Mouse (Mus musculus): ENCODE measurements around the gene Zc3h7b.
A peak's percentile ranks its signal among the peaks of the same experiment; 100 is the strongest.

The Zc3h7b gene

GRCm38 (mm10) chr15:81822631-81823030 lies 77.8 kb downstream of the Zc3h7b start:
- no peak for DNase-seq

GRCm38 (mm10) chr15:81824832-81825231 lies 80.0 kb downstream of the Zc3h7b start:
- no peak for DNase-seq

- no peak for DNase-seq
Observed at GRCm38 (mm10) chr15:81828426-81829207, 83.8 kb downstream of the Zc3h7b start.

- no peak for DNase-seq
Observed at GRCm38 (mm10) chr15:81829208-81829580, 84.3 kb downstream of the Zc3h7b start.

GRCm38 (mm10) chr15:81830530-81830929 lies 85.7 kb downstream of the Zc3h7b start:
- DNase-seq, result no peak

- DNase-seq, result peak; percentile 97
Observed at GRCm38 (mm10) chr15:81831136-81831825, 86.4 kb downstream of the Zc3h7b start.

GRCm38 (mm10) chr15:81832219-81832618 lies 87.4 kb downstream of the Zc3h7b start:
- no peak for DNase-seq

GRCm38 (mm10) chr15:81833481-81833880 lies 88.6 kb downstream of the Zc3h7b start:
- DNase-seq, result no peak

GRCm38 (mm10) chr15:81834171-81834841 lies 89.4 kb downstream of the Zc3h7b start:
- DNase-seq, result no peak

- DNase-seq, result no peak
Observed at GRCm38 (mm10) chr15:81835007-81835880, 90.4 kb downstream of the Zc3h7b start.

GRCm38 (mm10) chr15:81836124-81836821 lies 91.4 kb downstream of the Zc3h7b start:
- DNase-seq, result peak; percentile 95

- DNase-seq, result no peak
Observed at GRCm38 (mm10) chr15:81836966-81837920, 92.4 kb downstream of the Zc3h7b start.

- DNase-seq, result peak; percentile 54
Observed at GRCm38 (mm10) chr15:81838554-81839235, 93.8 kb downstream of the Zc3h7b start.

GRCm38 (mm10) chr15:81839634-81840033 lies 94.8 kb downstream of the Zc3h7b start:
- DNase-seq, result peak; percentile 92

GRCm38 (mm10) chr15:81840306-81840705 lies 95.4 kb downstream of the Zc3h7b start:
- DNase-seq, result no peak

- DNase-seq, result no peak
Observed at GRCm38 (mm10) chr15:81842275-81842674, 97.4 kb downstream of the Zc3h7b start.

- no peak for DNase-seq
Observed at GRCm38 (mm10) chr15:81845033-81845625, 100.3 kb downstream of the Zc3h7b start.

GRCm38 (mm10) chr15:81845724-81846123 lies 100.9 kb downstream of the Zc3h7b start:
- no peak for DNase-seq
